Mouse (Mus musculus): ENCODE data around the gene Mlxipl. TPM values are rescaled to one million over a fixed set of nuclear protein-coding genes. Genes with fewer than 3 reads are reported as not detected.

The Mlxipl gene
- total and polyA plus RNA-seq, 3 experiments = 24.2 to 49.0 (median 25.9) TPM

GRCm38 (mm10) chr5:135161221-135161620 is 71.5 kb downstream of the Mlxipl start:
- no peak overlapping the region for H3K9ac ChIP-seq (ENCODE audit: low read depth, low read length)
- H3K27ac ChIP-seq = no peak overlapping the region; the same call in 1 of the 2 replicates
- H3K79me2 ChIP-seq (replicated peaks; ENCODE audit: control insufficient read depth, insufficient read depth, low read length) = no peaks in the 10 kb centered on the region
- no peaks in the 10 kb centered on the region for H3K4me1 ChIP-seq (ENCODE audit: control insufficient read depth, insufficient read depth, low read length)
- H3K27me3 ChIP-seq (ENCODE audit: control insufficient read depth, insufficient read depth, low read length) = no peaks in the 10 kb centered on the region
- no peak overlapping the region for H3K4me3 ChIP-seq
- intact Hi-C loops (cut with DNase I) = no loop called here
- DNase-seq = peak in 1 of 2 experiments; percentile 53
- TF ChIP-seq POLR2A (IDR thresholded peaks at IDR 0.05; ENCODE audit: insufficient read depth, low read depth, low read length) = no peak
- no peak for TF ChIP-seq EP300 (IDR thresholded peaks at IDR 0.05; ENCODE audit: insufficient read depth, low read depth, low read length)
- no peak for TF ChIP-seq CTCF (IDR thresholded peaks at IDR 0.05)
- no peaks in the 10 kb centered on the region for H3K36me3 ChIP-seq (ENCODE audit: control insufficient read depth, insufficient read depth, low read length)
- 85% methylated on average over 4 of the region's 4 CpGs for WGBS

- H3K27me3 ChIP-seq (ENCODE audit: control insufficient read depth, insufficient read depth, low read length) = no peaks in the 10 kb centered on the region
- no peaks in the 10 kb centered on the region for H3K79me2 ChIP-seq (replicated peaks; ENCODE audit: control insufficient read depth, insufficient read depth, low read length)
- WGBS = 78% methylated on average over 7 of the region's 7 CpGs
- intact Hi-C loops (cut with DNase I) = no loop called here
- H3K36me3 ChIP-seq (ENCODE audit: control insufficient read depth, insufficient read depth, low read length) = no peaks in the 10 kb centered on the region
- no peaks in the 10 kb centered on the region for H3K4me1 ChIP-seq (ENCODE audit: control insufficient read depth, insufficient read depth, low read length)
- no peak overlapping the region for H3K9ac ChIP-seq (ENCODE audit: low read depth, low read length)
- TF ChIP-seq EP300 (IDR thresholded peaks at IDR 0.05; ENCODE audit: insufficient read depth, low read depth, low read length) = no peak
- TF ChIP-seq POLR2A (IDR thresholded peaks at IDR 0.05; ENCODE audit: insufficient read depth, low read depth, low read length) = no peak
- no peak for TF ChIP-seq CTCF (IDR thresholded peaks at IDR 0.05)
- no peak for DNase-seq
- H3K4me3 ChIP-seq = no peak overlapping the region
- no peak overlapping the region for H3K27ac ChIP-seq
These were observed 72.0 kb downstream of the Mlxipl start for GRCm38 (mm10) chr5:135161650-135162049.

GRCm38 (mm10) chr5:135162361-135162760 is 72.7 kb downstream of the Mlxipl start:
- Histone ChIP-seq H3K79me2 (replicated peaks; ENCODE audit: control insufficient read depth, insufficient read depth, low read length) (no peaks in the 10 kb centered on the region), H3K9ac (ENCODE audit: low read depth, low read length) (no peak overlapping the region), H3K27me3 (ENCODE audit: control insufficient read depth, insufficient read depth, low read length) (no peaks in the 10 kb centered on the region), H3K4me3 (no peak overlapping the region), H3K4me1 (ENCODE audit: control insufficient read depth, insufficient read depth, low read length) (no peaks in the 10 kb centered on the region), H3K27ac (no peak overlapping the region), H3K36me3 (ENCODE audit: control insufficient read depth, insufficient read depth, low read length) (no peaks in the 10 kb centered on the region)
- TF ChIP-seq POLR2A (IDR thresholded peaks at IDR 0.05; ENCODE audit: insufficient read depth, low read depth, low read length) (no peak), EP300 (IDR thresholded peaks at IDR 0.05; ENCODE audit: insufficient read depth, low read depth, low read length) (no peak), CTCF (IDR thresholded peaks at IDR 0.05) (no peak)
- intact Hi-C loops (cut with DNase I) = no loop called here
- DNase-seq = no peak
- 92% methylated on average over 8 of the region's 8 CpGs for WGBS

GRCm38 (mm10) chr5:135162821-135163220 is 73.1 kb downstream of the Mlxipl start:
- TF ChIP-seq CTCF (IDR thresholded peaks at IDR 0.05) = no peak
- TF ChIP-seq EP300 (IDR thresholded peaks at IDR 0.05; ENCODE audit: insufficient read depth, low read depth, low read length) = no peak
- Histone ChIP-seq H3K27ac (no peak overlapping the region), H3K4me3 (no peak overlapping the region), H3K4me1 (ENCODE audit: control insufficient read depth, insufficient read depth, low read length) (no peaks in the 10 kb centered on the region; the same call in 1 of the 2 replicates), H3K36me3 (ENCODE audit: control insufficient read depth, insufficient read depth, low read length) (no peaks in the 10 kb centered on the region), H3K27me3 (ENCODE audit: control insufficient read depth, insufficient read depth, low read length) (no peaks in the 10 kb centered on the region), H3K79me2 (replicated peaks; ENCODE audit: control insufficient read depth, insufficient read depth, low read length) (no peaks in the 10 kb centered on the region), H3K9ac (ENCODE audit: low read depth, low read length) (no peak overlapping the region)
- intact Hi-C loops (cut with DNase I) = no loop called here
- 92% methylated on average over 6 of the region's 6 CpGs for WGBS
- no peak for DNase-seq

GRCm38 (mm10) chr5:135166909-135167308 is 77.2 kb downstream of the Mlxipl start:
- Histone ChIP-seq H3K4me1 (ENCODE audit: control insufficient read depth, insufficient read depth, low read length) (peaks cover 1% of the 10 kb centered on the region; the same call in 1 of the 2 replicates), H3K4me3 (no peak overlapping the region), H3K27ac (no peak overlapping the region), H3K36me3 (ENCODE audit: control insufficient read depth, insufficient read depth, low read length) (no peaks in the 10 kb centered on the region), H3K9ac (ENCODE audit: low read depth, low read length) (no peak overlapping the region), H3K27me3 (ENCODE audit: control insufficient read depth, insufficient read depth, low read length) (no peaks in the 10 kb centered on the region), H3K79me2 (replicated peaks; ENCODE audit: control insufficient read depth, insufficient read depth, low read length) (no peaks in the 10 kb centered on the region)
- no peak for DNase-seq
- TF ChIP-seq EP300 (IDR thresholded peaks at IDR 0.05; ENCODE audit: insufficient read depth, low read depth, low read length) = no peak
- no peak for TF ChIP-seq POLR2A (IDR thresholded peaks at IDR 0.05; ENCODE audit: insufficient read depth, low read depth, low read length)
- no peak for TF ChIP-seq CTCF (IDR thresholded peaks at IDR 0.05)
- 69% methylated on average over 4 of the region's 4 CpGs for WGBS
- intact Hi-C loops (cut with DNase I) = no loop called here

GRCm38 (mm10) chr5:135167469-135167868 is 77.8 kb downstream of the Mlxipl start:
- Histone ChIP-seq H3K79me2 (replicated peaks; ENCODE audit: control insufficient read depth, insufficient read depth, low read length) (no peaks in the 10 kb centered on the region), H3K27ac (peak overlapping the region; percentile 99; the same call in 1 of the 2 replicates), H3K9ac (ENCODE audit: low read depth, low read length) (no peak overlapping the region), H3K27me3 (ENCODE audit: control insufficient read depth, insufficient read depth, low read length) (no peaks in the 10 kb centered on the region), H3K4me1 (ENCODE audit: control insufficient read depth, insufficient read depth, low read length) (peaks cover 1% of the 10 kb centered on the region; the same call in 1 of the 2 replicates), H3K36me3 (ENCODE audit: control insufficient read depth, insufficient read depth, low read length) (no peaks in the 10 kb centered on the region), H3K4me3 (no peak overlapping the region)
- 95% methylated on average over 4 of the region's 4 CpGs for WGBS
- TF ChIP-seq EP300 (IDR thresholded peaks at IDR 0.05; ENCODE audit: insufficient read depth, low read depth, low read length) (no peak), CTCF (IDR thresholded peaks at IDR 0.05) (no peak), POLR2A (IDR thresholded peaks at IDR 0.05; ENCODE audit: insufficient read depth, low read depth, low read length) (no peak)
- intact Hi-C loops (cut with DNase I) = no loop called here
- DNase-seq = no peak
